Mouse (Mus musculus) hindbrain, postnatal 0 days (tissue): ENCODE results near the gene Gm5580. TPM values are rescaled to one million over a fixed set of nuclear protein-coding genes. Genes with fewer than 3 reads are reported as not detected.
"Not testable (repeated sequence)": the region's sequence is repeated elsewhere in the genome, so short reads cannot be mapped to it uniquely, and the experiment has no call there.

ENCODE experiments used
- ATAC-seq: fragments of 200-750 bp; cut with Nextera tagmentation; 2 replicates; pipeline ENCODE4 v1.8.0; 2017; ENCODE audit warnings: mild to moderate bottlenecking, moderate TSS enrichment, moderate library complexity
- DNase-seq: peaks from one replicate; pipeline ENCODE4 v3.0.0-alpha.2; 2015; ENCODE audit warnings: low spot score
- H3K27ac ChIP-seq: fragments of 300-500 bp; sonication (generic); 2 replicates; pipeline ENCODE4 v1.5.1; 2014; ENCODE audit warnings: mild to moderate bottlenecking
- H3K27me3 ChIP-seq: fragments of 300-500 bp; sonication (generic); 2 replicates; pipeline ENCODE4 v1.6.1; 2014; ENCODE audit warnings: low read length, mixed read lengths; ENCODE audit not compliant: insufficient read depth
- H3K36me3 ChIP-seq: fragments of 300-500 bp; sonication (generic); 2 replicates; pipeline ENCODE4 v1.6.1; 2014; ENCODE audit warnings: low read length, mixed read lengths; ENCODE audit not compliant: insufficient read depth
- H3K4me1 ChIP-seq: fragments of 300-500 bp; sonication (generic); 2 replicates; pipeline ENCODE4 v1.6.1; 2014; ENCODE audit warnings: antibody characterized with exemption, low read length, mixed read lengths; ENCODE audit not compliant: insufficient read depth
- H3K4me2 ChIP-seq: fragments of 300-500 bp; sonication (generic); 2 replicates; pipeline ENCODE4 v1.6.1; 2014; ENCODE audit warnings: low read depth, mild to moderate bottlenecking, low read length, moderate library complexity, mixed read lengths
- H3K4me3 ChIP-seq: fragments of 300-500 bp; sonication (generic); 2 replicates; pipeline ENCODE4 v1.5.1; 2014; ENCODE audit warnings: low read length
- H3K9ac ChIP-seq: fragments of 300-500 bp; sonication (generic); replicated peaks from 2 replicates; pipeline ENCODE4 v1.6.1; 2014; ENCODE audit warnings: mild to moderate bottlenecking, low read length, moderate library complexity, mixed read lengths
- H3K9me3 ChIP-seq: fragments of 300-500 bp; sonication (generic); 2 replicates; pipeline ENCODE4 v1.6.1; 2016; ENCODE audit warnings: low read length, mixed read lengths
- CTCF ChIP-seq: IDR thresholded peaks from 2 replicates; pipeline ENCODE4 v1.5.1; 2016; ENCODE audit warnings: antibody characterized with exemption, control low read depth, low read depth
- WGBS: fragments of 180-500 bp; shearing (Covaris S2); extraction: QIAGEN DNeasy Blood & Tissue Kit; methylation state at CpG from one replicate; pipeline ENCODE4 v1.1.7; 2014; 5-methylcytosine and 5-hydroxymethylcytosine counted together
- polyA plus RNA-seq: library from polyadenylated mRNA; unstranded; fragments of >200 nt; fragmentation: Nextera tagmentation; extraction: Ambion mirVana; gene quantifications from 2 replicates; pipeline ENCODE4 v1.2.1, GENCODE M21; 2015
- total RNA-seq: library from RNA; depleted of rRNA; stranded (reverse); fragments of >200 nt; gene quantifications from 2 replicates; pipeline ENCODE4 v1.2.3, GENCODE M21; 2014; rRNA removed

The Gm5580 gene
- total RNA-seq: not detected in 2 replicates
- 0.26 and 0.36 TPM in 2 replicates for polyA plus RNA-seq

GRCm38 (mm10) chr6:116550841-116551240 is at the start of gene Gm5580:
TSS of gene Gm5580 (plus strand) at chr6:116551141.
- H3K27me3 ChIP-seq, H3K4me2 ChIP-seq, H3K4me3 ChIP-seq, H3K9me3 ChIP-seq, ATAC-seq, H3K9ac ChIP-seq, H3K36me3 ChIP-seq, H3K27ac ChIP-seq, H3K4me1 ChIP-seq, DNase-seq: not testable (repeated sequence)
- WGBS: 94% methylated on average over 11 of the region's 11 CpGs

DNA sequence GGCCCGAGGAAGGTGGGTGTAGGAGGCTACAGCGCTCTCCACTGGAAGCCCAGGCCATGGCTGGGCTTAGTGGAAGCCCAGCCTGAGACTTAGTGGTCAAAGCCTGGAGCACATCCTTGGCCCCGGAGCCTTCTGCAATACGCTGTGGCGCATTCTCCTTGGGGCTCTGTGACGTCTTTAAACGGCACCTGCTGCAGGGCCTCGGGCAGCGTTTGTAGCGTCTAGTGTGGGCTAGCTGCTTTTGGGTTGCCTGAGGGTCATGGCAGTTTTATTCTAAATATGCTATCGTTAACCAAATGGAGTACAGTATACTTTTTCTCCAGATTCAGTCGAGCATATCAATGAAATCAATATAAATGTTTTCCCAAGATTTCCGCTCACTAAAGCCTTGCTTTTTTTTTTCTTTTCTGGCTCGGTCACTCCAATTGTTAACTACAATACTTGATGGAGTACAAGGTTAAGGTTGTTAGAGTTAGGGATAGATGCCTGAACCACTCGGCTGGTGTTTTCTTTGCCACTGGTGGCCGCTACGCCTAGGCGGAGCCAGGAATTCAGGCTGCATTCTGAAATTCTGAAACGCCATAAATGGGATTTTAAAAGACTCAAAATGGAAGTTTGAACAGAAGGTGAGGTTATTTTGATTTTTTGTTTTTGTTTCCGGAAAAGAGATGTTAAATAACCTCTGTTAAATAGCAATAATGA is 44.5 kb upstream of the Gm5580 start, which contains the start of gene Olfr212:
Olfr212 (plus strand) TSS at position 215 of the 702 bp plus-strand sequence.
- 94% methylated on average over 19 of the region's 20 CpGs for WGBS
- not testable (repeated sequence) for H3K27ac ChIP-seq, H3K9me3 ChIP-seq, H3K4me2 ChIP-seq, ATAC-seq, H3K36me3 ChIP-seq, H3K4me1 ChIP-seq, H3K4me3 ChIP-seq, H3K27me3 ChIP-seq, H3K9ac ChIP-seq, DNase-seq

DNA sequence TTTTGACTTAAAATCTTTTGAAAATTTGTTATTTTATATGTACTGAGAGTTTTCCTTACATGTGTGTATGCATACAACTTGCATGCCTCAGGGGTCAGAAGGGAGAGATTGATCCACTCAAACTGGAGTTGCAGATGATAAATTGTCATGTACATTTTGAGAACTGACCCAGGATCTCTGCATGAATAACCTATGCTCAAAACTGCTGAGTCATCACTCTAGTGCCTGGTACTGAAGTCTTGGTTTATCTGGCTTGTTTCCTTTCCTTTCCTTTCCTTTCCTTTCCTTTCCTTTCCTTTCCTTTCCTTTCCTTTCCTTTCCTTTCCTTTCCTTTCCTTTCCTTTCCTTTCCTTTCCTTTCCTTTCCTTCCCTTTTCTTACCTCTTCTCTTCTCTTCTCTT is 36.1 kb upstream of the Gm5580 start:
- H3K4me2 ChIP-seq: no peak overlapping the region
- no peak for ATAC-seq
- no peaks in the 10 kb centered on the region for H3K27me3 ChIP-seq
- no peaks in the 10 kb centered on the region for H3K36me3 ChIP-seq
- H3K27ac ChIP-seq: no peak overlapping the region
- no peak overlapping the region for H3K4me3 ChIP-seq
- TF ChIP-seq CTCF: no peak
- no peaks in the 10 kb centered on the region for H3K9me3 ChIP-seq
- H3K4me1 ChIP-seq: no peaks in the 10 kb centered on the region
- H3K9ac ChIP-seq: no peak overlapping the region
- DNase-seq: no peak

- WGBS: 71% methylated on average over 1 of the region's 1 CpGs
- TF ChIP-seq CTCF: no peak
- ATAC-seq: no peak
Observed at GRCm38 (mm10) chr6:116538156-116538555, 12.8 kb upstream of the Gm5580 start, which contains the start of gene Olfr213. TSS of gene Olfr213 (plus strand) at chr6:116538456.

DNA sequence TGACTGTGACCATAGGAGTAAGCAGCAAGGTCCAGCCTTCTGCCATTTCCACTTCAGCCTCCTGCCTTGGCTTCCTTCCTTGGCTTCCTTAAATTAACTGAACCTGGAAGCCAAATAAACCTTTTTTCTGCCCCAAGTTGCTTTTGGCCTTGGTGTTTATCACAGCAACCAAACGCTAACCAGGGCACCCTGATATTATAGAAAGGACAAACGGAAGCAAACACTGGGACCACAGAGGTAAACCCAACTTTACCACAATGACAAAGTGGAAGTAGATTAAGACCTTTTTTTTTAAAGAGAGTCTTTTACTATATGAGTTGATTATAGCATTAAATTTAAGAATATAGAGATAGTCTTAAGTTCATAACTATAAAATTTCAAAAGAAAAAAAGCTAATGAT is 8.4 kb upstream of the Gm5580 start:
- no peak overlapping the region for H3K9ac ChIP-seq
- DNase-seq (no peak), ATAC-seq (no peak)
- H3K36me3 ChIP-seq: no peaks in the 10 kb centered on the region
- H3K9me3 ChIP-seq: no peaks in the 10 kb centered on the region
- WGBS: 86% methylated on average over 2 of the region's 2 CpGs
- H3K4me2 ChIP-seq: no peak overlapping the region
- H3K4me1 ChIP-seq: no peaks in the 10 kb centered on the region
- TF ChIP-seq CTCF: no peak
- H3K27ac ChIP-seq: no peak overlapping the region
- no peak overlapping the region for H3K4me3 ChIP-seq
- H3K27me3 ChIP-seq: no peaks in the 10 kb centered on the region

More at GRCm38 (mm10) chr6:116538156-116538555, 12.8 kb upstream of the Gm5580 start, which contains the start of gene Olfr213:
- no peak within 1 kb of the TSS for H3K4me2 ChIP-seq
- no peak within 1 kb of the TSS for H3K4me3 ChIP-seq
- H3K27me3 ChIP-seq: no peaks in the 10 kb centered on the region
- H3K4me1 ChIP-seq: no peaks in the 10 kb centered on the region
- H3K27ac ChIP-seq: no peak within 1 kb of the TSS
- no peaks in the 10 kb centered on the region for H3K9me3 ChIP-seq
- H3K9ac ChIP-seq: no peak within 1 kb of the TSS
- DNase-seq: no peak
- no peaks in the 10 kb centered on the region for H3K36me3 ChIP-seq

GRCm38 (mm10) chr6:116553935-116554334 is 3.0 kb downstream of the Gm5580 start, which contains the start of gene Olfr214:
TSS of gene Olfr214 (plus strand) at chr6:116554235.
- no peak within 1 kb of the TSS for H3K4me3 ChIP-seq
- ATAC-seq: no peak
- TF ChIP-seq CTCF: no peak
- no peaks in the 10 kb centered on the region for H3K27me3 ChIP-seq
- H3K9ac ChIP-seq: no peak within 1 kb of the TSS
- H3K27ac ChIP-seq: no peak within 1 kb of the TSS
- DNase-seq: no peak
- 53% methylated on average over 1 of the region's 1 CpGs for WGBS
- H3K4me2 ChIP-seq: no peak within 1 kb of the TSS
- H3K36me3 ChIP-seq: no peaks in the 10 kb centered on the region
- no peaks in the 10 kb centered on the region for H3K4me1 ChIP-seq
- H3K9me3 ChIP-seq: no peaks in the 10 kb centered on the region

- no peaks in the 10 kb centered on the region for H3K9me3 ChIP-seq
- ATAC-seq (no peak), DNase-seq (no peak)
- WGBS: 67% methylated on average over 3 of the region's 3 CpGs
- no peaks in the 10 kb centered on the region for H3K4me1 ChIP-seq
- H3K27me3 ChIP-seq: no peaks in the 10 kb centered on the region
- H3K9ac ChIP-seq: no peak overlapping the region
- no peak overlapping the region for H3K4me2 ChIP-seq
- no peaks in the 10 kb centered on the region for H3K36me3 ChIP-seq
- H3K4me3 ChIP-seq: no peak overlapping the region
- TF ChIP-seq CTCF: no peak
- H3K27ac ChIP-seq: no peak overlapping the region
Observed at GRCm38 (mm10) chr6:116554952-116555351, 4.0 kb downstream of the Gm5580 start.
